Mouse (Mus musculus): ENCODE data around the gene S100a13. TPM values are rescaled to one million over a fixed set of nuclear protein-coding genes. Genes with fewer than 3 reads are reported as not detected.

The S100a13 gene
- polyA plus RNA-seq, 2 experiments: 11.1 to 19.7 TPM

DNA sequence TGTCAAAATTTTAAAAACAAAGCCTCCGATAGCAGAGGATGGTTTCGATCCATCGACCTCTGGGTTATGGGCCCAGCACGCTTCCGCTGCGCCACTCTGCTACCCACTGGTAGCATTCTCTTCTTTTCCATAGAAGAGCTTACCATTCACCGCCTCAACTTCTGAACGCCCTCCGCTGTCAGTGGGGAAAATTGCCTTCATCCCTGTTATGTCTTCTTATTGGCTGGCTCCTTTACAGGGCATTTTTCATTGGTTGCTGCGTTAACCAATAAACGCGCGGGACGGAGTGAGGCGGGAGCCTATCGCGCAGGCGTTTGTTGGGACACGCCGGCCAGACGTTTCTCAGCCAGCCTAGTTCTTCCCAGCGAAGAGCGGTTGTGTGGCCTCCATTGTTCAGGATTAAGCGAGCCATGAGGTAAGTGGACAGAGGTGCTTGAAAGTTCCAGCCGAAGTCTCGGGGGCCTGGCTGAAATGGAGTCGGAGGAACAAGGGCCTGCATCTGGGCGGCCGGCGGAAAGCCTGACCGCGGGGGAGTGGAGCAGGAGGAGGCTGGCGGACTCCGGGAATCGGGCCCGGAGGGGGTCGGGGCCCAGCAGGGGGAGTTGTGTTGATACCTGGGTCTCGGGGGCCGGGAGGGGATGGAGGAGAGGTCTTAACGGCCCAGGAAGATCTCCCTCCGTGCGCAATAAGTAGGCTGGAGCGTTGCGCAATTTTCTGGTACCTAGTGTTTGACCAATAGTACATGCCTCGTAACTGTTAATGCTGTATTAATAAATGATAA lies 38.2 kb upstream of the S100a13 start, which contains the start of gene Ilf2:
TSS of gene Ilf2 (plus strand) at position 296 of the 781 bp plus-strand sequence.
- peak; percentile 99 for ATAC-seq (ENCODE audit: insufficient read depth)

DNA sequence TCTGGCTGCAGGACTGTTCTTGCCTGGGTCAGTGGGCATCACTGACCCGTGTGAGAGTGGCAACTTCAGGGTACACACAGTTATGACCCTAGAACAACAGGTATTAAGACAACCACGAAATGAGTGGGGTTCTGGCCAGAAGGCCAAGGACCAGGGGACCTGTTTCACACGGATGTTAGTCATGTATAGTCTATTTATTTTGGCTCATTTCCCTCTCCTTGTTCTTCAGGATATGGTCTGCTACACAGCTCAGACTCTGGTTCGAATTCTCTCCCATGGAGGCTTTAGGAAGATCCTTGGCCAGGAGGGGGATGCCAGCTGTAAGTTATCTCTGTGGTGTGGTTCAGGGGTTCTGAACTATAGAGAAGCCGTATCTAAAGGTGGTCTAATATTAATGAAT lies 27.2 kb upstream of the S100a13 start:
- TF ChIP-seq EP300 (IDR thresholded peaks at IDR 0.05; ENCODE audit: low read depth): no peak
- TF ChIP-seq CTCF (IDR thresholded peaks at IDR 0.05; ENCODE audit: low read depth): no peak
- ATAC-seq (ENCODE audit: insufficient read depth): no peak
- WGBS (ENCODE audit: insufficient replicate concordance): 72% methylated on average over 5 of the region's 5 CpGs
- H3K4me3 ChIP-seq (ENCODE audit: insufficient read depth in 1 of 2, low read depth in 2 of 2, low read length in 2 of 2): no peak overlapping the region
- H3K27me3 ChIP-seq (ENCODE audit: control insufficient read depth, insufficient read depth, low read length): no peaks in the 10 kb centered on the region
- H3K27ac ChIP-seq: no peak overlapping the region
- H3K9ac ChIP-seq (replicated peaks): no peak overlapping the region
- no peaks in the 10 kb centered on the region for H3K9me3 ChIP-seq (ENCODE audit: control insufficient read depth, low read length)
- no peak for DNase-seq (ENCODE audit: low read depth in 3 of 3, low spot score in 3 of 3)
- no peak overlapping the region for H3K4me2 ChIP-seq (ENCODE audit: low read depth)
- H3K36me3 ChIP-seq (replicated peaks; ENCODE audit: control insufficient read depth, insufficient read depth, low read depth): peaks cover 58% of the 10 kb centered on the region
- H3K4me1 ChIP-seq (replicated peaks; ENCODE audit: control insufficient read depth in 2 of 2, insufficient read depth in 2 of 2, low read length in 1 of 2): peaks cover 3 to 10% of the 10 kb centered on the region in 2 experiments; a peak in 3 of 4 replicates

More for the DNA sequence above, 38.2 kb upstream of the S100a13 start, which contains the start of gene Ilf2:
- DNase-seq (ENCODE audit: low read depth in 3 of 3, low spot score in 3 of 3): peak; percentile 96 to 98 (median 97)
- TF ChIP-seq CTCF (IDR thresholded peaks at IDR 0.05; ENCODE audit: low read depth) (peak; percentile 73), EP300 (IDR thresholded peaks at IDR 0.05; ENCODE audit: low read depth) (peak; percentile 54)
- Histone ChIP-seq H3K4me1 (replicated peaks; ENCODE audit: control insufficient read depth in 2 of 2, insufficient read depth in 2 of 2, low read length in 1 of 2) (peaks cover 7 to 9% of the 10 kb centered on the region in 2 experiments), H3K36me3 (replicated peaks; ENCODE audit: control insufficient read depth, insufficient read depth, low read depth) (peaks cover 23% of the 10 kb centered on the region), H3K27ac (peak within 1 kb of the TSS; percentile 14), H3K4me3 (ENCODE audit: insufficient read depth in 1 of 2, low read depth in 2 of 2, low read length in 2 of 2) (peak within 1 kb of the TSS; percentile 83 to 99), H3K27me3 (ENCODE audit: control insufficient read depth, insufficient read depth, low read length) (no peaks in the 10 kb centered on the region), H3K4me2 (ENCODE audit: low read depth) (peak within 1 kb of the TSS; percentile 79), H3K9ac (replicated peaks) (peak within 1 kb of the TSS; percentile 88), H3K9me3 (ENCODE audit: control insufficient read depth, low read length) (no peaks in the 10 kb centered on the region)
- WGBS (ENCODE audit: insufficient replicate concordance): under 1% methylated on average over 45 of the region's 45 CpGs

DNA sequence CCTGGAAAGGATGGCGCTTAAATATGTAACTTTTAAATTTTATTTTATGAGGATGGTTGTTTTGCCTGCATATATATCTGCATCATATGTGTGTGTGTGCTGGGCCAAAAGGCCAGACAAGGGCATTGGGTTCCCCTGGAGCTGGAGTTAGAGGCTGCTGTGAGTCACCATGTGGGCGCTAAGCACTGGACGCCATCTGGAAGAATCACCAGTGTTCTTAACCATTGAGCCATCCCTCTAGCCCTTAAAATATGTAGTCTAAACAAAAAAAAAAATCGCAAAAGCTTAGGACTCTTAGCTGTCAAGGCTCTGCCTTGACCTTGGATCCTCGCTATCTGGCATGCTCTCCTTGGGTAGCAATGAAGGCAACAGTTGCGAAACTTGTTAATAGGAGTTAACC lies 25.7 kb upstream of the S100a13 start:
- TF ChIP-seq CTCF (IDR thresholded peaks at IDR 0.05; ENCODE audit: low read depth): no peak
- Histone ChIP-seq H3K27ac (no peak overlapping the region), H3K4me2 (ENCODE audit: low read depth) (no peak overlapping the region), H3K9ac (replicated peaks) (no peak overlapping the region), H3K36me3 (replicated peaks; ENCODE audit: control insufficient read depth, insufficient read depth, low read depth) (peaks cover 42% of the 10 kb centered on the region), H3K27me3 (ENCODE audit: control insufficient read depth, insufficient read depth, low read length) (no peaks in the 10 kb centered on the region), H3K4me3 (ENCODE audit: insufficient read depth in 1 of 2, low read depth in 2 of 2, low read length in 2 of 2) (no peak overlapping the region), H3K4me1 (replicated peaks; ENCODE audit: control insufficient read depth in 2 of 2, insufficient read depth in 2 of 2, low read length in 1 of 2) (peaks cover 3 to 10% of the 10 kb centered on the region in 2 experiments; a peak in 3 of 4 replicates), H3K9me3 (ENCODE audit: control insufficient read depth, low read length) (no peaks in the 10 kb centered on the region)
- ATAC-seq (ENCODE audit: insufficient read depth) (no peak), DNase-seq (ENCODE audit: low read depth in 3 of 3, low spot score in 3 of 3) (no peak)
- 86% methylated on average over 6 of the region's 6 CpGs for WGBS (ENCODE audit: insufficient replicate concordance)

DNA sequence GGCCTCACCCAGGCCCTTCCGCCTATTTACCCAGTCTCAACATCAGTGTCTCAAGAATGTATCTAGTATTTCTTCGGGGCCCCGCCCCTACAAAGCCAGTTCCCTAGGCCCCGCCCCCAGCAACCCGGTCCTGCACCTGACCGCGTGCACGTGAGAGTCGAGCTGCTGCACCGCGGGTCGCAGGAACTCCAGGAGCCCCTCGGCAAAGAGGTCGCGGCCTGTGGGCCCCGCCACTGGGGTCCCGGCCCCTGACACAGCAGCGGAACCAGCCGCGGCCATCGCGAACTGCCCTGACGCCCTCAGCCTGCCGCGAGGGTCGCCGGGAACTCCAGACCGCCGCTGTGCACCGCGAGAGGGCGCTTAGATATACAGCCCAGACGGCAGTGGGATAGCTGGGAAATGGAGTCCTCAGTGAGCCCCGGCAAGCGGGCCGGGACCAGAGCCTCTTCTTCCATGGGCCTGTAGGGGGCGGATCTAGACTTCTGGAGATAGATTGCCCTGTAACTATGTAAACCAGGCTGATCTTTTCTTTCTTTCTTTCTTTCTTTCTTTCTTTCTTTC lies 23.5 kb upstream of the S100a13 start, which contains the start of gene Snapin:
TSS of gene Snapin (minus strand) at position 338 of the 561 bp plus-strand sequence.
- H3K4me3 ChIP-seq (ENCODE audit: insufficient read depth in 1 of 2, low read depth in 2 of 2, low read length in 2 of 2): peak within 1 kb of the TSS; percentile 73 to 85
- H3K36me3 ChIP-seq (replicated peaks; ENCODE audit: control insufficient read depth, insufficient read depth, low read depth): peaks cover 31% of the 10 kb centered on the region
- H3K27me3 ChIP-seq (ENCODE audit: control insufficient read depth, insufficient read depth, low read length): no peaks in the 10 kb centered on the region
- DNase-seq (ENCODE audit: low read depth in 3 of 3, low spot score in 3 of 3) (peak; percentile 89 to 92 (median 90)), ATAC-seq (ENCODE audit: insufficient read depth) (peak; percentile 99)
- H3K9ac ChIP-seq (replicated peaks): peak within 1 kb of the TSS; percentile 80
- H3K27ac ChIP-seq: peak within 1 kb of the TSS; percentile 23
- H3K9me3 ChIP-seq (ENCODE audit: control insufficient read depth, low read length): no peaks in the 10 kb centered on the region
- peak; percentile 91 for TF ChIP-seq CTCF (IDR thresholded peaks at IDR 0.05; ENCODE audit: low read depth)
- TF ChIP-seq EP300 (IDR thresholded peaks at IDR 0.05; ENCODE audit: low read depth): no peak
- peak within 1 kb of the TSS; percentile 68 for H3K4me2 ChIP-seq (ENCODE audit: low read depth)
- under 1% methylated on average over 37 of the region's 37 CpGs for WGBS (ENCODE audit: insufficient replicate concordance)
- H3K4me1 ChIP-seq (replicated peaks; ENCODE audit: control insufficient read depth in 2 of 2, insufficient read depth in 2 of 2, low read length in 1 of 2): peaks cover 3 to 10% of the 10 kb centered on the region in 2 experiments; a peak in 3 of 4 replicates

DNA sequence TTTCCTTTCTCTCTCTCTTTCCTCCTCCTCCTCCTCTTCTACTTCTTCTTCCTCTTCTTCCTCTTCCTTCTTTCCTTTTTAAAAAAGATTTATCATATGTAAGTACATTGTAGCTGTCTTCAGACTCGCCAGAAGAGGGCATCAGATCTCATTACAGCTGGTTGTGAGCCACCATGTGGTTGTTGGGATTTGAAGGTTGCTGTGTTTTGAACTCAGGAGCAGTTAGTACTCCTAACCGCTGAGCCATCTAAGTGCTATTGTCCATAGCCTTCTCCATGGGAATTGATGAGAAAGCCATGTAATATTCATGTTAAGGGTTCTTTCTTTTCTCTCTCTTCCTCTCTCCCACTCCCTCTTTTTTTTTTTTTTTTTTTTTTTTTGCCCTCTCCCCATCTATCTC lies 22.9 kb upstream of the S100a13 start:
- Histone ChIP-seq H3K9me3 (ENCODE audit: control insufficient read depth, low read length) (no peaks in the 10 kb centered on the region), H3K27me3 (ENCODE audit: control insufficient read depth, insufficient read depth, low read length) (no peaks in the 10 kb centered on the region), H3K36me3 (replicated peaks; ENCODE audit: control insufficient read depth, insufficient read depth, low read depth) (peaks cover 31% of the 10 kb centered on the region), H3K27ac (no peak overlapping the region), H3K4me3 (ENCODE audit: insufficient read depth in 1 of 2, low read depth in 2 of 2, low read length in 2 of 2) (no peak overlapping the region), H3K9ac (replicated peaks) (no peak overlapping the region; the same call in 1 of the 2 replicates), H3K4me1 (replicated peaks; ENCODE audit: control insufficient read depth in 2 of 2, insufficient read depth in 2 of 2, low read length in 1 of 2) (peaks cover 3 to 10% of the 10 kb centered on the region in 2 experiments; a peak in 3 of 4 replicates), H3K4me2 (ENCODE audit: low read depth) (peak overlapping the region; percentile 39)
- peak; percentile 47; the same call in 1 of the 2 replicates for TF ChIP-seq CTCF (IDR thresholded peaks at IDR 0.05; ENCODE audit: low read depth)
- TF ChIP-seq EP300 (IDR thresholded peaks at IDR 0.05; ENCODE audit: low read depth): no peak
- WGBS (ENCODE audit: insufficient replicate concordance): 43% methylated on average over 2 of the region's 2 CpGs
- ATAC-seq (ENCODE audit: insufficient read depth) (peak; percentile 40), DNase-seq (ENCODE audit: low read depth in 3 of 3, low spot score in 3 of 3) (no peak)

All from liver, embryonic 14.5 days (tissue).